Mouse (Mus musculus) myocyte (in vitro differentiated cells): ENCODE data around the gene Obox2.
"Not testable (repeated sequence)": the region's sequence is repeated elsewhere in the genome, so short reads cannot be mapped to it uniquely, and the experiment has no call there.

Experiments
- CEBPB ChIP-seq: IDR thresholded peaks from 2 replicates; pipeline ENCODE4 v1.6.1; 2011; ENCODE audit warnings: mild to moderate bottlenecking, moderate library complexity; ENCODE audit not compliant: poor library complexity, insufficient read depth, severe bottlenecking
- E2F4 ChIP-seq: IDR thresholded peaks from one replicate; pipeline ENCODE4 v1.6.1; 2011; ENCODE audit warnings: mild to moderate bottlenecking, control low read depth, moderate library complexity; ENCODE audit not compliant: insufficient read depth
- MAX ChIP-seq: IDR thresholded peaks from one replicate; pipeline ENCODE4 v1.6.1; 2011; ENCODE audit warnings: low read depth, mild to moderate bottlenecking, control low read depth
- MYOD1 ChIP-seq, 3 experiments: IDR thresholded peaks; one replicate each; pipeline ENCODE4 v1.6.1; 2011; ENCODE audit warnings: control low read depth in 2 of 3, low read depth in 2 of 3, mild to moderate bottlenecking in 2 of 3, moderate library complexity in 1 of 3; ENCODE audit not compliant: insufficient read length in 2 of 3, control insufficient read depth in 1 of 3
- MYOG ChIP-seq, 3 experiments: IDR thresholded peaks; one replicate each; pipeline ENCODE4 v1.6.1; 2011; ENCODE audit warnings: control low read depth in 2 of 3, low read depth in 2 of 3, mild to moderate bottlenecking in 2 of 3; ENCODE audit not compliant: insufficient read length in 2 of 3, control insufficient read depth in 1 of 3, insufficient read depth in 1 of 3
- POLR2A ChIP-seq: IDR thresholded peaks from one replicate; pipeline ENCODE4 v1.6.1; 2011; ENCODE audit warnings: low read depth, mild to moderate bottlenecking, control low read depth, moderate library complexity; ENCODE audit not compliant: insufficient read length
- POLR2AphosphoS2 ChIP-seq: IDR thresholded peaks from one replicate; pipeline ENCODE4 v1.6.1; 2011; ENCODE audit warnings: low read depth, control low read depth; ENCODE audit not compliant: insufficient read length
- REST ChIP-seq: IDR thresholded peaks from one replicate; pipeline ENCODE4 v1.6.1; 2011; ENCODE audit warnings: mild to moderate bottlenecking, control low read depth, moderate library complexity; ENCODE audit not compliant: insufficient read depth, insufficient read length
- TCF12 ChIP-seq: IDR thresholded peaks from one replicate; pipeline ENCODE4 v1.6.1; 2011; ENCODE audit warnings: mild to moderate bottlenecking, control low read depth; ENCODE audit not compliant: poor library complexity, insufficient read depth, severe bottlenecking
- TCF3 ChIP-seq: IDR thresholded peaks from one replicate; pipeline ENCODE4 v1.6.1; 2011; ENCODE audit warnings: low read depth, control low read depth; ENCODE audit not compliant: insufficient read length
- USF1 ChIP-seq: IDR thresholded peaks from one replicate; pipeline ENCODE4 v1.6.1; 2011; ENCODE audit warnings: low read depth, mild to moderate bottlenecking, control low read depth, moderate library complexity

- TF ChIP-seq MAX; POLR2A; E2F4; USF1; POLR2AphosphoS2; TCF12; MYOD1 (IDR thresholded peaks at IDR 0.05; ENCODE audit: control insufficient read depth in 1 of 3, insufficient read length in 2 of 3, low read depth in 2 of 3); MYOG (IDR thresholded peaks at IDR 0.05; ENCODE audit: control insufficient read depth in 1 of 3, insufficient read depth in 1 of 3, insufficient read length in 2 of 3, low read depth in 2 of 3); CEBPB; REST; TCF3: not testable (repeated sequence)
Measured at GRCm38 (mm10) chr7:15388421-15388998, at the start of gene Obox2, which contains the start of gene Obox1.
